Mouse (Mus musculus) urinary bladder, adult 18-20 months (tissue): Measurements from ENCODE around the gene Ncbp2.
"Not testable (repeated sequence)": the region's sequence is repeated elsewhere in the genome, so short reads cannot be mapped to it uniquely, and the experiment has no call there.

Experiments used
- DNase-seq, 2 experiments: peaks; one replicate each; pipeline ENCODE4 v3.0.0; 2022; ENCODE audit warnings: low spot score in 2 of 2, mixed read lengths in 2 of 2

Ncbp2 gene

DNA sequence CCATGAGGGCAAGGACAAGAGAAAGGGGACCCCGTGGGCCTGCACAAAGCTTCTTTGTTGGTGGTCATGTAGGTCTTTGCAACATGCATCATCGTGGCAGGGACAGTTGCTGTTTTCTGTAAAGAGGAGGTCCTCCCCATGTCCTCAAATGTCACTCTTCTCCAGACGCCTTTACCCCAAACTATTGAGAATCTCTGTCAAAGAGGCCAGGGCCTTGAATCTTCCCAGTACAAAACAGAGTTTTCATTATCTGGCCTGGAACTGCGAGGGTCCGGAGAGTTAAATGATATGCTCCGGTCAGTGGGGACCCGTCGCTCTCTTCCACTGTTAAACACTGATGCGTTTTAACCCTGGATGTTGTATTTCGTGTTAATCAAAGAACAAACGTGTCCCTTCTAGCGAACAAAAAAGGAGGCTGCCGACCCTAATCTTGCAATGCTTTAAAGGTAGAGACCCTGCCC is 13.7 kb upstream of the Ncbp2 start:
- DNase-seq: no peak

DNA sequence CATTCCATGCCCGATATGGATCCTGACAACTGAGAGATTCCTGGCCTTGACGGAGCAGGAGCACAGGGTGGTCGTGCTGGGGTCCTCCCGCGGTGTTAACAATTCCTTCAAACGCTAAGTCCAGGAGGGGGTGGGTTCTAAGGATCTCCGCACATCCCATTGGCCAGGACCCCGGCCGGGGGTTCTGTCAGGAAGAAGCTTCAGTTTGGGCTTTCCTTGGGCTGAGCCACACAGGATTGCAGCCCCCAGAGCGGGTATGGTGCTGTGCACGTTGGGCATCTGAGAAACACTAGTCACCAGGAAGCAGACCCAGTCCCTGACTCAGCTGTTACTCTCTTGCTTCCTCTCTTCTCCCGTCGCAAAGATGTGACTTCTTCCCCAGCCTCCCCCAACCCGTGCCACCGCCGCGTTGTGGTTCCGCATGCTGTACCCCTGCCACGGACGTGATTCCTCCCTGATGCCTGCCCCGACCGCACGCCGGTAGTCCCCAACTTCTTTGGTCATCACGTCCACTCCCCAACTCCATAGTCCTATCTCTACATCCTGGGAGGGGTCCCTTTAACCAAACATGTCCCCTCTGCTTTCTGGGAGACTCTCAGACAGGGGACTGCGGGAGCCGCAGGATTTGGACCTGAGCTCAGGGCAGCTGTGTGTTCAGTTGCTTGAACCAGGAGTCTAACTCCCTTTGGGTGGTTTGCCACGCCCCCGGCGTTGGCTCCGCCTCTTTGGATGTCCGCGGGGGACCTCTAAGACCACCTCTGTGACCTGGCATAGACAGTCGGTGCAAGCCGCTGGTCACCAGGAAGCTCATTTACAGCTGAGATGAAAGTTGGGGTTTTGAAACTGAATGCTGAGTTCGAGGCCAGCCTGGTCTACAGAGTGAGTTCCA is 13.0 kb upstream of the Ncbp2 start:
- no peak for DNase-seq

- no peak for DNase-seq
Observed at GRCm38 (mm10) chr16:31936568-31936967, 11.7 kb upstream of the Ncbp2 start.

DNA sequence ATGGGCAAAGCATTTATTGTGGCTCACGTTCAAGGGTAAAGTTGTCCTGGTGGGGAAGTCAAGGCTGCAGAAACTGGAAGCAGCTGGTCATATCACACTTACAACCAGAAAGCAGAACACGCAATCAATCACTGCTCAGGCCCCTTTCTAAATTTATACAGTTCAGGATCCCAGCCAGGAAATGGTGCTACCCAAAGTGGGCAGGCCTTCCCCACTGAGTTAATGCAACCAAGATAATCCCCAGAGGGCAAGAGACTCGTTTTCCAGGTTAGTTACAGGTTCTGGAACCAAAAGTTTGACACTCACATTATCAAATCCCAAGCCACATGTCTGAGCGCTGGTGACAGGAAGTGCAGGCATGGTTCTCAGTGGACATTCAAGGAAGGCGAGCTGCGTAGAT is 9.5 kb upstream of the Ncbp2 start:
- DNase-seq: no peak

DNA sequence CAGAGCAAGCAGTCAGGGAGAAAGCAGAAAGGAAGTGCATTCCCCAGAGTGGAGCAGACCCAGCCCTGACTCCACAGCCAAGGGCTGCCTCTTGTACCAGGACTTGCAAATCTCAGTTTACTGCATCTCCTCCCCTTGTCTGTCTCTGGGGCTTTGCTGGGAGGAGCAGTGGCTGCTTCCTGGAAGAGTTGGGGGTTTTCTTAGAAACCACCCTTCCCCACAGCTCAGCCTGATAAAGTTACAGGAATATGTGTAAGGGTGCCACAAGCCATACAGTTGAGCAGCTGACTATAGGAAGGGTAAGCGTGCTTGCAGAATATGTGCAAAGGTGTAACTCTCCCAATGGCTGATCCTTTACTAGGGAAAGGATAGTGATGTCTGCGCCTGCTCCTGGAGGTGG is 7.7 kb upstream of the Ncbp2 start:
- no peak for DNase-seq

GRCm38 (mm10) chr16:31943980-31944379 is 4.3 kb upstream of the Ncbp2 start:
- DNase-seq: peak; percentile 45 to 68

GRCm38 (mm10) chr16:31944698-31945255 is 3.5 kb upstream of the Ncbp2 start:
- no peak for DNase-seq

DNA sequence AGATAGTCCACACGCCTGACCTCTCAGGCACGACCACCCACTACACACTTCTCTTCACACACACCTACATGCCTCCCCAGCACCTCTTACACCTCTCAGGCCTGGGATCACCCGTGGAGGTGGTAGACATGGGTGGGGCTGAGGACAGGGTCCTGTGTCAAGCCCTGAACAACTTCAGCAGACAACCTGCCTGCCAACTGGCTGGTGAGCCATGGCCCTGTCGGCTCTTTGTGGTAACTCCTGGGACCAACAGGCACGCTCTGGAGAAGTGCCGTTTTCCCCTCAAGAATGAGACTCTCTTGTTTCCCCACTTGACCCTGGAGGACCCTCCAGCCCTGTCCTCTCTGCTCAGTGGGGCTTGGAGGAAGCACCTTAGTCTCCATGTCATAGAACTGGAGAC is 2.9 kb upstream of the Ncbp2 start:
- no peak for DNase-seq

DNA sequence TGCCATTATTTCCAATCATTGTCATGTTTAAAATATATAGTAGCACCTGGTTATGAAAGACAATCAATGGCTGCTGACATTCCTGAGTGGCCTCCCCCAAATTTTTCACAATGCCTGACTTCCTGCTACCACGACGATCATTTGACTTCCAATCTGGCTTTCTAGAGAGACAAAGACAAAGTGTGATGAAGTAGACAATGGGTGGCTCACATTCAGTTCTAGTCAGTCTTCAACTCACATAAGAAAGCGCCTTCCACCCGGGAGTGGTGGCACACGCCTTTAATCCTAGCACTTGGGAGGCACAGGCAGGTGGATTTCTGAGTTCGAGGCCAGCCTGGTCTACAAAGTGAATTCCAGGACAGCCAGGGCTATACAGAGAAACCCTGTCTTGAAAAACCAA is 2.3 kb upstream of the Ncbp2 start:
- not testable (repeated sequence) for DNase-seq

GRCm38 (mm10) chr16:31947333-31947732 is 980 bp upstream of the Ncbp2 start:
- no peak for DNase-seq

GRCm38 (mm10) chr16:31947901-31948316 is 404 bp upstream of the Ncbp2 start:
- DNase-seq: no peak

- DNase-seq: no peak
Observed at GRCm38 (mm10) chr16:31963224-31963623, 14.9 kb downstream of the Ncbp2 start.

DNA sequence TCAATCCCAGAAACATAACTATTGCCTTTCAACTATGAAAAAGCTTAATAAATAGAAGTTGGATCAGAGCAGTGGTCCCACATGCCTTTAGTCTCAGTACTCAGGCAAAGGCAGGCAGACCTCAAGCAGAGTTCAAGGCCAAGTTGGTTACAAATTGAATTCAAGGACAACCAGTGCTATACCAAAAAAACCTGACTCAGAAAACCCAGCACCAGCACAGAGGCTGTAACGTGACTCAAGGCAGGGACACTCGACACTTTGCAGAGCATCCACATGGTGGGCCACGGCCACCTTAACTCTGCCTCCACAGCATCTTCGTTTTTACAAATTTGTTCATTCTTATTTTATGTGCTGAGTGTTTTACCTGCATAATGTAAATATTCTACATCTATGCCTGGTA is 26.9 kb downstream of the Ncbp2 start:
- no peak for DNase-seq

GRCm38 (mm10) chr16:31979501-31979900 is 31.2 kb downstream of the Ncbp2 start:
- DNase-seq: no peak

DNA sequence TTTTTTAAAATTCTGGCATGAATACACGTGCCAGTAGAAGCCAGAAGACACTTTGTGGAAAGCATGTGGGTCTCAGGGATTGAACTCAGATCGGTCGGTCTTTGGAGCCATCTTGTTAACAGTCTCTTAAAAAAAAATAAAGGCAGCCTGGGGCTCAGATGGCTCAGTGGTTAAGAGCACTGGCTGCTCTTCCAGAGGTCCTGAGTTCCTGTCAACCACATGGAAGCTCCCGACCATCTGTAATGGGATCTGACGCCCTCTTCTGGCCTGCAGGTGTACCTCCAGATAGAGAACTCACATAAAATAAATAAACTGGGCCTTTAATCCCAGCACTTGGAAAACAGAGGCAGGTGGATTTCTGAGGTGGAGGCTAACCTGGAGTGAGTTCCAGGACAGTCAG is 32.6 kb downstream of the Ncbp2 start:
- DNase-seq: no peak

- DNase-seq: no peak
Observed at GRCm38 (mm10) chr16:31992039-31992438, 43.7 kb downstream of the Ncbp2 start.

GRCm38 (mm10) chr16:31993195-31993594 is 44.9 kb downstream of the Ncbp2 start:
- no peak for DNase-seq

GRCm38 (mm10) chr16:31993946-31994345 is 45.6 kb downstream of the Ncbp2 start:
- no peak for DNase-seq

- DNase-seq: no peak
Observed at GRCm38 (mm10) chr16:31996371-31996770, 48.1 kb downstream of the Ncbp2 start.

GRCm38 (mm10) chr16:32002509-32003477 is 54.5 kb downstream of the Ncbp2 start, which contains the start of gene Senp5:
Gene Senp5, minus strand, starts transcription at chr16:32003287.
- peak; percentile 86 to 91 for DNase-seq

GRCm38 (mm10) chr16:32004731-32005130 is 56.4 kb downstream of the Ncbp2 start:
- DNase-seq: no peak
